Mouse (Mus musculus) lung, postnatal 0 days (tissue): ENCODE results near the gene Pou2f1.

Source experiments
- CTCF ChIP-seq: IDR thresholded peaks from 2 replicates; pipeline ENCODE4 v1.5.1; 2016; ENCODE audit warnings: antibody characterized with exemption, mild to moderate bottlenecking
- EP300 ChIP-seq: IDR thresholded peaks from 2 replicates; pipeline ENCODE4 v1.6.1; 2016; ENCODE audit warnings: antibody characterized with exemption, mild to moderate bottlenecking, control low read depth

DNA sequence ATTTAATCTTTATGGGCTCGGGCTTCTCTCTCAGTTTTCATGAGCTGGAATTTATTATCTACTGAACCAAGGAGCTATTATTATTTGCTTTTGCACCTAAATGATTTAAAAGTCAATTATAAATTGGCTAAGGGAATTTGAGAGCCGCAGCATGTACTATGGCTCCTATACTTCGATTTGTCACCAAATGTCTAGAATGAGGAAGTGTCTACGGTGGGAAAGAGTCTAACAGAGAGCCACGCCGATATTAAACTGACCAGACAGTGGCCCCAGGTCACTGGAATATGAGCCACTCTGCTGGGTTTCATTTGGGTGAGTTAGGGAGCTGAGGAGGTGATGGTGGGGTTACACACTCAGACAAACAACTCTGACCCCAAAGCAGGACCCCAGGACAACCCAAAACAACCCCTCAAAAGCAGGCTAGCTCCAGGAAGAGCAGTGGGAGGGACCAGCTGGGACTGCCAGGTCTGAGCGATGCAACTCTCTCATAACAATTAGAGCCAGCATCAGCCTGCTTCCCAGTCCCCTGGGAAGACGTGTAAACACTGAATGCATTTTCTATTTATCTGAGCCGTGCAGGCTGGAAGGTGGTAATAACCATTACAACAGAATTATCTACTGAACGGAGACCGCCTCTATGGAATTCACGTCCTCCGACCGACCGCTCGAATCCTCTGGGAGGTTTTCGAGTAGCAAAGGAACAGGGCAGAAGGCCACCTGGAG, 168.4 kb downstream of the Pou2f1 start:
- TF ChIP-seq CTCF = no peak
- TF ChIP-seq EP300 = no peak
